Mouse (Mus musculus) hindbrain, embryonic 14.5 days (tissue): Measurements from ENCODE around the gene Syne3. TPM values are rescaled to one million over a fixed set of nuclear protein-coding genes. Genes with fewer than 3 reads are reported as not detected.
A peak's percentile ranks its signal among the peaks of the same experiment; 100 is the strongest.

Experiments used
- ATAC-seq: fragments of 200-750 bp; cut with Nextera tagmentation; 2 replicates; pipeline ENCODE4 v1.8.0; 2017; ENCODE audit warnings: moderate number of reproducible peaks, mild to moderate bottlenecking, moderate TSS enrichment, moderate library complexity; ENCODE audit not compliant: low FRiP score
- DNase-seq: peaks from one replicate; pipeline ENCODE4 v3.0.0-alpha.2; 2015; ENCODE audit warnings: low spot score
- H3K27ac ChIP-seq: fragments of 300-500 bp; sonication (generic); 2 replicates; pipeline ENCODE4 v1.5.1; 2014; ENCODE audit warnings: mild to moderate bottlenecking, moderate library complexity
- H3K27me3 ChIP-seq: fragments of 300-500 bp; sonication (generic); 2 replicates; pipeline ENCODE4 v1.6.1; 2014; ENCODE audit warnings: mild to moderate bottlenecking, low read length, mixed read lengths; ENCODE audit not compliant: control insufficient read depth, insufficient read depth
- H3K36me3 ChIP-seq: fragments of 300-500 bp; sonication (generic); replicated peaks from 2 replicates; pipeline ENCODE4 v1.6.1; 2014; ENCODE audit not compliant: control insufficient read depth, insufficient read depth
- H3K4me1 ChIP-seq: fragments of 300-500 bp; sonication (generic); replicated peaks from 2 replicates; pipeline ENCODE4 v1.6.1; 2014; ENCODE audit warnings: antibody characterized with exemption, low read length, mixed read lengths; ENCODE audit not compliant: control insufficient read depth, insufficient read depth
- H3K4me2 ChIP-seq: fragments of 300-500 bp; sonication (generic); replicated peaks from 2 replicates; pipeline ENCODE4 v1.6.1; 2014; ENCODE audit warnings: mild to moderate bottlenecking, moderate library complexity
- H3K4me3 ChIP-seq: fragments of 300-500 bp; sonication (generic); replicated peaks from 2 replicates; pipeline ENCODE4 v1.5.1; 2014; ENCODE audit warnings: mild to moderate bottlenecking, low read length
- H3K9ac ChIP-seq: fragments of 300-500 bp; sonication (generic); 2 replicates; pipeline ENCODE4 v1.6.1; 2014
- H3K9me3 ChIP-seq: fragments of 300-500 bp; sonication (generic); 2 replicates; pipeline ENCODE4 v1.6.1; 2016; ENCODE audit warnings: low read length; ENCODE audit not compliant: control insufficient read depth
- WGBS: fragments of 180-500 bp; shearing (Covaris S2); extraction: QIAGEN DNeasy Blood & Tissue Kit; methylation state at CpG from one replicate; pipeline ENCODE4 v1.1.7; 2014; 5-methylcytosine and 5-hydroxymethylcytosine counted together
- polyA plus RNA-seq: library from polyadenylated mRNA; unstranded; fragments of >200 nt; fragmentation: Nextera tagmentation; extraction: Ambion mirVana; gene quantifications from 2 replicates; pipeline ENCODE4 v1.2.1, GENCODE M21; 2014

Gene Syne3
- polyA plus RNA-seq, 1 experiment from 2014 or later, result 0.35 TPM

DNA sequence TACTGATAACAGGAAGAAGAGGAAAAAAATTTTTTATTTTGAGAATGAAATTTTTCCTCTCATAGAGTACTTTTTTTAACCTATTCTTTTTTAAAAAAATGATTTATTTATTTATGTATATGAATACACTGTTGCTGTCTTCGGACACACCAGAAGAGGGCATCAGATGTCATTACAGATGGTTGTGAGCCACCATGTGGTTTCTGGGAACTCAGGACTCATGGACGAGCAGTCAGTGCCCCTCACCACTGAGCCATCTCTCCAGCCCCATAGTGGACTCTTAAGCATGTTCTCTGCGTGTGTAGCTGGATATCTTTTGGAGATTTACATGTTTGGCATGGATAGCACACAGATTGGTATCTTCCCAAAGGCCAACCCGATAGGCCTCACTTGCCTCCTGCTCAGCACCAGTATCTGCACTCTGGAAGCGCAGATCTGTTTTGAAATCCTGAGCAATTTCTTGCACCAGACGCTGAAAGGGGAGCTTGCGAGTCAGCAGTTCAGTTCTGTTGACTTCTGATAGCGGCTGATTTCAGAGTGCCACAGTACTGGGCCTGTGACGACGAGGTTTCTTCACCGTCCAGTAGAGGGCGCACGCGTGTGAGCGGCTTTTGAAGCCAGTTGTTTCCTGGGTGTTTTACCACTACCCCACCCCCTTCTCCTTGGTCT is 17.8 kb upstream of the Syne3 start:
- Histone ChIP-seq H3K4me3 (no peak overlapping the region), H3K27ac (no peak overlapping the region), H3K9me3 (peaks cover 14% of the 10 kb centered on the region), H3K27me3 (no peaks in the 10 kb centered on the region), H3K4me1 (peaks cover 13% of the 10 kb centered on the region), H3K4me2 (no peak overlapping the region), H3K36me3 (peaks cover 23% of the 10 kb centered on the region), H3K9ac (no peak overlapping the region)
- WGBS, result 33% methylated on average over 15 of the region's 15 CpGs
- DNase-seq (peak; percentile 64), ATAC-seq (no peak)

DNA sequence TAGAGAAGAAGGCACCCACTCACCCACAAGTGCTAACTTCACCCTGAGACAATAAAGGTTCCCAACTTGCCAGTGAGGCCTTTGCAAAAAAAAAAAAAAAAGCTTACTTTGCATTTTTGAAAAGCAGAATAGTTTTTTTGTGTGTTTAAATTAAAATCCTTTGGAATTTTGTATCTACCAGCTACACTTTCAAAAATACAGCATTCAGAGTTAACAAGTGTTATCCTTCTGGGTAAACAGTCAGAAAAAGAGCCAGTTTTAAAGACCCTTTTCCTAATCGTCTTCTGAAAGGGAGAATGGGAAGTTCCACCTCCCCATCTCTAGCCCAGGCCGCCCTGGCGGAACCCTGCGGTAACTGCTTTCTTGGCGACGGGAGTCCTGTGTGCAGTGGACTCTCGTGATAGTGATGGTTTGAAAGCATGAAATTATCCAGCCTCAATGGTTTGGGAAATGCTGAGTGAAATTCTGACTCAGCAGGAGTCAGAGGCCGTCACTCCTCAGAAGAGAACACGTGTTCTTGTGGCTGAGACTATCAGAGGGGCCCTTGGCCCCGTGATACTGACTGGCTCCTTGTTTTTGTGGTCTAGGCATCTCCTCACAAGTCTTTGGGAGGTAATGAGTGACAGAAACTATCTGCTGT is 16.5 kb upstream of the Syne3 start:
- peaks cover 23% of the 10 kb centered on the region for H3K36me3 ChIP-seq
- no peak overlapping the region for H3K4me2 ChIP-seq
- no peak overlapping the region for H3K27ac ChIP-seq
- no peak overlapping the region for H3K9ac ChIP-seq
- DNase-seq, result no peak
- WGBS, result 44% methylated on average over 10 of the region's 10 CpGs
- no peaks in the 10 kb centered on the region for H3K27me3 ChIP-seq
- ATAC-seq, result no peak; the same call in 1 of the 2 replicates
- H3K9me3 ChIP-seq, result peaks cover 14% of the 10 kb centered on the region
- H3K4me1 ChIP-seq, result peaks cover 8% of the 10 kb centered on the region
- no peak overlapping the region for H3K4me3 ChIP-seq

GRCm38 (mm10) chr12:105025271-105025946 is 15.8 kb upstream of the Syne3 start:
- 56% methylated on average over 8 of the region's 8 CpGs for WGBS
- ATAC-seq (no peak), DNase-seq (peak; percentile 80)

GRCm38 (mm10) chr12:105022776-105023175 is 13.2 kb upstream of the Syne3 start:
- WGBS, result 97% methylated on average over 9 of the region's 9 CpGs
- no peak for DNase-seq
- Histone ChIP-seq H3K4me2 (no peak overlapping the region), H3K9ac (no peak overlapping the region), H3K27ac (no peak overlapping the region), H3K4me1 (no peaks in the 10 kb centered on the region), H3K27me3 (no peaks in the 10 kb centered on the region), H3K36me3 (no peaks in the 10 kb centered on the region), H3K9me3 (peaks cover 14% of the 10 kb centered on the region), H3K4me3 (no peak overlapping the region)
- ATAC-seq, result no peak

More at GRCm38 (mm10) chr12:105025271-105025946, 15.8 kb upstream of the Syne3 start:
- no peak overlapping the region for H3K27ac ChIP-seq
- no peak overlapping the region for H3K4me3 ChIP-seq
- peaks cover 14% of the 10 kb centered on the region for H3K9me3 ChIP-seq
- no peaks in the 10 kb centered on the region for H3K27me3 ChIP-seq
- no peak overlapping the region for H3K9ac ChIP-seq
- peaks cover 1% of the 10 kb centered on the region; the same call in 1 of the 2 replicates for H3K4me1 ChIP-seq
- H3K4me2 ChIP-seq, result no peak overlapping the region
- H3K36me3 ChIP-seq, result peaks cover 21% of the 10 kb centered on the region

- Histone ChIP-seq H3K4me1 (no peaks in the 10 kb centered on the region), H3K4me2 (no peak overlapping the region), H3K27me3 (no peaks in the 10 kb centered on the region), H3K9me3 (peaks cover 14% of the 10 kb centered on the region), H3K9ac (no peak overlapping the region), H3K36me3 (no peaks in the 10 kb centered on the region), H3K27ac (no peak overlapping the region), H3K4me3 (no peak overlapping the region)
- WGBS, result 63% methylated on average over 7 of the region's 7 CpGs
- DNase-seq, result no peak
- ATAC-seq, result no peak
These were observed 12.5 kb upstream of the Syne3 start for GRCm38 (mm10) chr12:105022141-105022540.

GRCm38 (mm10) chr12:105021441-105022069 is 11.9 kb upstream of the Syne3 start:
- Histone ChIP-seq H3K27ac (no peak overlapping the region), H3K4me1 (no peaks in the 10 kb centered on the region), H3K4me3 (no peak overlapping the region), H3K4me2 (no peak overlapping the region), H3K36me3 (no peaks in the 10 kb centered on the region), H3K9me3 (peaks cover 14% of the 10 kb centered on the region), H3K9ac (no peak overlapping the region), H3K27me3 (no peaks in the 10 kb centered on the region)
- DNase-seq (no peak), ATAC-seq (no peak)
- 91% methylated on average over 8 of the region's 8 CpGs for WGBS

- ATAC-seq (no peak), DNase-seq (no peak)
- no peak overlapping the region for H3K4me3 ChIP-seq
- no peak overlapping the region for H3K4me2 ChIP-seq
- WGBS, result 47% methylated on average over 19 of the region's 19 CpGs
- no peak overlapping the region for H3K9ac ChIP-seq
- no peak overlapping the region for H3K27ac ChIP-seq
- H3K36me3 ChIP-seq, result no peaks in the 10 kb centered on the region
- no peaks in the 10 kb centered on the region for H3K4me1 ChIP-seq
- no peaks in the 10 kb centered on the region for H3K27me3 ChIP-seq
- peaks cover 14% of the 10 kb centered on the region for H3K9me3 ChIP-seq
These were observed 10.0 kb upstream of the Syne3 start for GRCm38 (mm10) chr12:105019359-105020219.

GRCm38 (mm10) chr12:105016639-105017038 is 7.0 kb upstream of the Syne3 start:
- no peaks in the 10 kb centered on the region for H3K36me3 ChIP-seq
- H3K9me3 ChIP-seq, result no peaks in the 10 kb centered on the region
- DNase-seq, result peak; percentile 57
- ATAC-seq, result peak; percentile 78
- no peak overlapping the region for H3K9ac ChIP-seq
- 55% methylated on average over 10 of the region's 10 CpGs for WGBS
- peak overlapping the region; percentile 3; the same call in 1 of the 2 replicates for H3K4me2 ChIP-seq
- no peaks in the 10 kb centered on the region for H3K4me1 ChIP-seq
- H3K4me3 ChIP-seq, result no peak overlapping the region
- no peaks in the 10 kb centered on the region for H3K27me3 ChIP-seq
- no peak overlapping the region for H3K27ac ChIP-seq
